Mouse (Mus musculus) liver, embryonic 18 days (tissue): ENCODE data around the gene Crocc. TPM values are rescaled to one million over a fixed set of nuclear protein-coding genes. Genes with fewer than 3 reads are reported as not detected.

ENCODE experiments used
- polyA plus RNA-seq: library from polyadenylated mRNA; depleted of rRNA; stranded (reverse); fragments of >200 nt; gene quantifications from 2 replicates; pipeline ENCODE4 v1.2.3, GENCODE M21; 2012; rRNA removed

Gene Crocc
- 1.5 and 1.8 TPM in 2 replicates for polyA plus RNA-seq

DNA sequence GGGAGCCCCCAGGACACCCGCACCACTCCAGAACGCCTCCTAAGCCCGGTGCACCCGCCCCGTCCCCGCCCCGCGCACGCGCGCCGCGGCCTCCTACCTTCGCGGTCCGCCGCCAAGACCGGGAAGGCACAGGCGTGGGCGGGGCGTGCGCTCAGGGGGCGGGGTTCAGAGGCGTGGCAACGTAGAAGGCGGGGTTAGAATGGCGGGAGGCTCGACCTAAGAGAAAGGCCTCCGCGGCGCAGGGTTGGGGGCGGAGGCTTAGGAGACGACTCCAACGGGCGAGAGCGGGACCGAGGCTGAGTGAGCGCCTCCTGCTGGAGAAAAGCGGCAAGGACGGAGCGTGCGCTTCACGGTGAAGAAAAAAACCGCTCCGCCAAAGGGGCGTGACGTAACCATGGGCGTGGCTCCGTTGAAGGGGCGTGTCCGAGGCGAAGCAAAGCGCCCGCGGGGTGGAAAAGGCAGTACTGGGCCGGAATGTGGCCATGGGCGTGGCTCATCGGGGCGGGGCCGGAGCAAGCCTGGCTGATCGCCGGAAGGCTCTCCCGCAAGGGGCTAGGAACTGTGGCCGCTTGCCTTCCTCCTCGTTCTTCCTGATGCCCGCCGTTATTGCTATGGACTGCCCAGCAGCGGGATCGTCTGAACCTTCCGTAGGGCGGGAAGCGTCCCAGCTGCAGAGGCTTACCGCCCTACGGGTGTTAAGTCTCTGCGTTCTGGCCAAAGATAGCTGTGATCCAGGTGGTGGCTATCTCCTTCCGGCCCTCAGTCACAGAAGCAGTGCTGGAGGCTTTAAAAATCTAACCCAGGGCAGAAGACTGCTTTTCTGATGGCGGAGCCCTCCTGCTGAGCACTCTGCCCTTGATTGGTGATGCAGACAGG, at the start of gene Crocc:
Gene Crocc, minus strand, starts transcription at position 125 of the 876 bp plus-strand sequence.

DNA sequence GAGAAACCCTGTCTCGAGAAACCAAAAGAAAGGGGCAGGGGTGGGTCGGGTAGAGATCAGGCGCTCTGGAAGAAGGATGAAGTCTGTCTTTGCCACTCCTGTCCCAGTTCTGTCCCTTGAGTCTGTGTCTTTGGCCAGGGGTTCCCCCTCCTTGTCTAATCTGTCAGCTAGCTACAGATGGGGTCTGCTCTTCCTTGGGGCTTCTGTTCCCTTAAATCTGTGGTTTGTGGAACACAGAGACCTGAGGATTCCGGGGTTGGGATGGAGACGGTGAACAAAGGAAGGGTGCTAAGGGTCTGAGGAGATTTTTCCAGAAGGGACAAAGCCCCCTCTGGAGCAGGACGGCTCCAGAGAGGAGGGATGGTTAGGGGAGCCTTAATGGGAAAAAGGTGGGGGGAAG, 27.7 kb upstream of the Crocc start, which contains the start of gene Spata21:
Gene Spata21, plus strand, starts transcription at position 301 of the 400 bp plus-strand sequence.

DNA sequence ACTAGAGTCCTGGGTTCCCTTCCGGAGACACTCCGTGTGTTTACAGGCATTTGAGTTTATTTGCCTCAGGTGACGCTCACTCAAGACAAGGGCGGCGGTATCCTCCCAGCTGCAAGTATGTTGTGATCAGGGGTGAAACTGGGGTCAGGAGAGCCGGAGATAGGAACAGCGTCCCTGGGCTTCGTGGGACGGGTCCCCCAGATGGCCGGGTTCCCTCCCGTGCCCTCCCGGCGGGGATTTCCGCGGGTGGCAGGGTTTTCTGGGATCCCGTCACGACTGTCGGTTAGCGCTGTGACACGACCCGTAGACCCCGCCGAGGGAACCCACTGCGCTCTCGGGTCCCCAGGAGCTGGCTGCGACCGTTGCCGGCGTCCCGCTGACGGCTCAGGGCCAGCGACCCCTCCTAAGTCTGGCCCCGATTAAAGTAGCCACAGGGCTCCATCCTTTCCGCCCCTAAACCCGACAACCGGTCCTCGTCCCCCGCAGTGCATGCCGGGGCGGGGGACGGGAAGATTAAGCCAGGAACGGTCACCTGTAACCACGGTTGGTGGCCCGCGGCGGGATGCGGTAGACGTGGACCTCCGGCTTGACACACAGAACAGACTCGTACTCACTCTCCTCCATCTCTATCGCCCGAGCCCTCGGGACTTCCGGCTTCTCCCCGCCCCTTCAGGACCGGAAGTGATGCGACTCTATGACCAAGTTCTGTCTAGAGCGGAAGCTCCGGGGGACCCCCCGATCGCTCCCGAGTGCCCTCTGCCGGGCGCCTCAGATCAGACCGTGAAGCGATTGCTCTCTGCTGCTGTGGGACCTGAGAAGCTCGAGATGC, 17.5 kb upstream of the Crocc start, which contains the start of gene Necap2:
Gene Necap2, minus strand, starts transcription at position 677 of the 829 bp plus-strand sequence.

DNA sequence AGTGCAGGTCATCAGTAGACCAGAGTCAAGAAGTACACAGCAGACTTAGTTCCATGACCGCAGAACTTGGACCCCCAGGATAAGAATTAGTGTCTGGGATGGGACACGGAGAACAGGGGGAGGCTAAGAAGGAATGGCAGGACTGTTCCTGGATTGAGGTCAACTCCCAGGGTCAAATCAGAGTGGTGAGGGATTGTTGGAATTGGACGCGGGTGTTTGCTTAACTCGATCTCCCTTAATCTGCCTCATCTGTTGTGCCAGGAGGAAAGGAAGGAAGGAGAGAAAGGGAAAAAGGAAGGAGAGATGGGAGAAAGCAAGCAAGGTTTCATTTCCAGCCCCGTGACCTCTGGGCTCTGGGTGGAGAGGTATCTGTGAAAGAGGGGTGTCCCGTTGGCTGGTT, 50.2 kb downstream of the Crocc start, which contains the start of gene Mfap2:
Gene Mfap2, plus strand, starts transcription at position 301 of the 400 bp plus-strand sequence.

DNA sequence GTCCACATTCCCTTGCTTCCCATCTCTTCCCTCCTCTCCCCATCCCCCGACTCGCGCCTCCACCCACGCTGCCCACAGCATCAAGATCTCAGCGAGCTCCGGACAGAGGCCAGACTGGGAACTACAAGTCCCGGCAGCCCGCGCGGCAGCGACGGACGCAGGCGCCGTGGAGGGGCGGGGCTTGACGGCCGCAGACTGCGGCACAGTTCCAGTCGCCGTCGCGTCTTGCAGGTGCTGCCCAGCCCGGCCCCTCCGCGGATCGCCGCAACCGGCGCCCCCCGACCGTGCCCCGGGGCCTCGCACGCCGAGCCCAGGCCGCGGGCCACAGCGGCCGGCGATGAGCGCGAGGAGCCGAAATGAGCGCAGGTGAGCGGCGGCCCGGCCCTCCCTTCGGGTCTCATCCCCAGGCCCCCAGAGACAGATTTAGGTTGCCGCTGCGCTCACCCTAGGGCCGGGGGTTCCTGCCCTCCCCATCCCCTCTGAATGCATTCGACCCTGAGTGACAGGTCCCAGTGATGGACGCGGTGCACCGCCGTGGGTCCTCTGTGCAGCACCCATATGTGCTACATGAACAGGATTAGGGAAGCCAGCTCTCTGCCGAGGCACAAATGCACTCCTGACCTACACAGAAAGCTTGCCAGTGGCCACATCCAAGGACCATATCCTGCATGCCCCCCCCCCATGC, 73.5 kb downstream of the Crocc start, which contains the start of gene Atp13a2:
Gene Atp13a2, plus strand, starts transcription at position 163 of the 685 bp plus-strand sequence.

Other genes with a start within 250 kb of the Crocc start
- 0.09 and 0.11 TPM in 2 replicates for gene Padi3, start 249.9 kb downstream of the Crocc start, polyA plus RNA-seq
- 0.01 and 0.04 TPM in 2 replicates for gene Padi1, start 214.8 kb downstream of the Crocc start, polyA plus RNA-seq
- 0.66 TPM in 2 replicates for gene Padi2, start 154.2 kb downstream of the Crocc start, polyA plus RNA-seq
- gene Sdhb, start 99.3 kb downstream of the Crocc start, polyA plus RNA-seq, result 121 and 122 TPM in 2 replicates
- 19.2 and 21.4 TPM in 2 replicates for gene Atp13a2, start 73.7 kb downstream of the Crocc start, polyA plus RNA-seq
- gene Mfap2, start 50.1 kb downstream of the Crocc start, polyA plus RNA-seq, result 9.4 and 10.2 TPM in 2 replicates
- gene Necap2, start 17.8 kb upstream of the Crocc start, polyA plus RNA-seq, result 34.5 and 37.7 TPM in 2 replicates
- 0.02 TPM in 2 replicates for gene Spata21, start 27.8 kb upstream of the Crocc start, polyA plus RNA-seq
- 17.8 and 19.0 TPM in 2 replicates for gene Szrd1, start 79.2 kb upstream of the Crocc start, polyA plus RNA-seq
- gene Fbxo42, start 87.4 kb upstream of the Crocc start, polyA plus RNA-seq, result 6.6 and 7.7 TPM in 2 replicates
- 0.46 and 0.48 TPM in 2 replicates for gene Rsg1, start 153.4 kb upstream of the Crocc start, polyA plus RNA-seq
- gene Arhgef19, start 178.9 kb upstream of the Crocc start, polyA plus RNA-seq, result 2.5 and 3.2 TPM in 2 replicates
- 2.1 and 2.2 TPM in 2 replicates for gene Epha2, start 240.7 kb upstream of the Crocc start, polyA plus RNA-seq